Comparison of ENCODE assay signal across 20 mouse cellular contexts in the genomic region with DNA sequence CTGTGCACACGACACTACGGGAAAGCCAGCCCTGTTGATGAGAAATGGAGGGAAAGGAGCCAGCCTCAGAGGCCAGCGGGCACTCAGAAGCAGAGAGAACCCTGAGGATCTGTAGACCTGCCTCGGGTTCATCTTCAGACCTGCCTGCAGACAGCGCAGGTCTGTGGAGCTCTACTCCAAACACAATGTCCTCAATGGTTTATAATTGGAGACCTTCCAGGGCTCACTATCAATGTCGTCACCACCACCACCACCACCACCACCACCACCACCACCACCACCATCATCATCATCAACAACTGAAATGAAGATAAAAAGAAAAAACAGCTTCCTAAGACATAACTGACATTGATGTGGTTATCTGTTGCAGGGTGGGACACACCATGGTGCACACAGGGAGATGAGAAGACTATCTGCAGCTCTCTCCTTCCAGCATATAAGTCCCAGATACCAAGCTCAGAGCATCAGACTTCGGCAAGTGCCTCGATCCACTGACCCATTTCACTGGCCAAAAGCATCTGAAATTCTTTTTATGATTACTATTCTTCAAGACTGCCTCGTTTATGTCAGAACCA. TPM values are rescaled to one million over a fixed set of nuclear protein-coding genes. Genes with fewer than 3 reads are reported as not detected.
DNase-seq lines count a peak whose midpoint lies in the region; ATAC-seq lines count a peak whose summit lies in the region.
"Had no signal": no experiment of that assay in that cellular context is flagged by ENCODE, and none has a peak within 500 bp of the region (broad histone marks: within the 10 kb centered on the region; RNA-seq: fewer than 3 reads in every experiment).

No protein-coding gene starts in this region.

- peak; percentile 23 for DNase-seq in heart, adult 11 months
- DNase-seq in heart, adult 8-10 months (ENCODE audit: low spot score): no peak
- DNase-seq in right cerebral cortex, postnatal 10 days (ENCODE audit: low spot score in 2 of 2): no peak
- DNase-seq: adrenal gland, adult 8-10 months; cerebellum, adult 11-12 months; cerebellum, adult 9-10 months; cerebellum, postnatal 25 days; gastrocnemius, postnatal 10 days; heart, adult 2 months had no signal

- WGBS in liver, embryonic 15.5 days (ENCODE audit: insufficient replicate concordance): 55% methylated on average over 9 of the region's 9 CpGs

- H3K4me3 ChIP-seq in liver, embryonic 15.5 days (replicated peaks): no peak overlapping the region
- H3K4me3 ChIP-seq: embryonic facial prominence, embryonic 13.5 days; forebrain, embryonic 15.5 days; heart, adult 2 months; heart, embryonic 12.5 days; hindbrain, embryonic 10.5 days had no signal

- peak overlapping the region; percentile 16 for H3K4me2 ChIP-seq in liver, embryonic 15.5 days
- H3K4me2 ChIP-seq: embryonic facial prominence, embryonic 13.5 days; forebrain, embryonic 15.5 days; heart, embryonic 12.5 days; hindbrain, embryonic 14.5 days had no signal

- no peak overlapping the region for H3K9ac ChIP-seq in liver, embryonic 15.5 days
- H3K9ac ChIP-seq: embryonic facial prominence, embryonic 13.5 days; forebrain, embryonic 15.5 days; heart, embryonic 12.5 days; hindbrain, embryonic 14.5 days had no signal

- H3K36me3 ChIP-seq in liver, embryonic 15.5 days (replicated peaks): peaks cover 71% of the 10 kb centered on the region

- peaks cover 45% of the 10 kb centered on the region for H3K4me1 ChIP-seq in liver, embryonic 15.5 days (replicated peaks)
- H3K4me1 ChIP-seq: embryonic facial prominence, embryonic 13.5 days; hindbrain, embryonic 10.5 days had no signal

- no peaks in the 10 kb centered on the region for H3K9me3 ChIP-seq in liver, embryonic 15.5 days (replicated peaks)
- H3K9me3 ChIP-seq: embryonic facial prominence, embryonic 13.5 days; forebrain, embryonic 15.5 days; heart, embryonic 12.5 days; hindbrain, embryonic 10.5 days had no signal

- peak overlapping the region; percentile 56 for H3K27ac ChIP-seq in liver, embryonic 15.5 days (replicated peaks)
- H3K27ac ChIP-seq: embryonic facial prominence, embryonic 13.5 days; forebrain, embryonic 15.5 days; heart, adult 2 months; hindbrain, embryonic 10.5 days; hindbrain, embryonic 14.5 days had no signal

- peak; percentile 49; the same call in 1 of the 2 replicates for ATAC-seq in erythroid progenitor cell, adult 5-6 weeks (replicated peaks; ENCODE audit: low FRiP score, poor library complexity, severe bottlenecking)
- peak; percentile 79 for ATAC-seq in liver, embryonic 15.5 days (ENCODE audit: insufficient read depth)
- peak; percentile 88 for ATAC-seq in megakaryocyte-erythroid progenitor cell, adult 5-6 weeks (replicated peaks; ENCODE audit: low FRiP score, low TSS enrichment, poor library complexity, severe bottlenecking)
- ATAC-seq in activated CD4-positive, CD25-positive, alpha-beta regulatory T cell, adult 4 months: no peak
- ATAC-seq in megakaryocyte, adult 5-6 weeks (ENCODE audit: poor library complexity, severe bottlenecking): no peak
- ATAC-seq: forebrain, embryonic 15.5 days; Patski had no signal

- no peaks in the 10 kb centered on the region for H3K27me3 ChIP-seq in liver, embryonic 15.5 days
- H3K27me3 ChIP-seq: embryonic facial prominence, embryonic 13.5 days; forebrain, embryonic 15.5 days; heart, embryonic 12.5 days; Patski had no signal

RNA-seq across cellular contexts. Expression of gene Prim2, which starts 20.0 kb away (rescaled TPM):
- 1 to 10 TPM; 1.5 to 2.4 (median 1.8) TPM for total RNA-seq in heart, adult 8-10 months (2022)
- total RNA-seq in erythroid progenitor cell, adult 5-6 weeks (2015; ENCODE audit: low replicate concordance): 62.5 and 83.6 TPM in 2 replicates
- total RNA-seq in erythroid progenitor cell, adult 5-6 weeks (2017; ENCODE audit: low replicate concordance): 84.2 and 84.9 TPM in 2 replicates
- polyA plus RNA-seq in liver, embryonic 15.5 days (2015; fragmentation: Nextera tagmentation; extraction: Ambion mirVana): 33.4 and 34.4 TPM in 2 replicates
- 88.7 and 102 TPM in 2 replicates for total RNA-seq in megakaryocyte-erythroid progenitor cell, adult 5-6 weeks (2014; fragmentation: Nextera tagmentation)
- 94.2 and 137 TPM in 2 replicates for total RNA-seq in megakaryocyte-erythroid progenitor cell, adult 5-6 weeks (2017)
- polyA plus RNA-seq in activated CD4-positive, CD25-positive, alpha-beta regulatory T cell, adult 4 months (2017; shearing (Covaris generic)): 10 to 100 TPM; 24.2 to 31.5 TPM
- 35.7 and 45.3 TPM in 2 replicates for total RNA-seq in megakaryocyte, adult 5-6 weeks (2015)
- total RNA-seq in megakaryocyte, adult 5-6 weeks (2017): 48.3 and 51.7 TPM in 2 replicates

Comparison
In these comparisons a context has a peak if more than half of its experiments do, and no peak if none do; other contexts are left out.
1. ATAC-seq: peak in erythroid progenitor cell, adult 5-6 weeks (single experiment), liver, embryonic 15.5 days (single experiment) and megakaryocyte-erythroid progenitor cell, adult 5-6 weeks (single experiment); none in activated CD4-positive, CD25-positive, alpha-beta regulatory T cell, adult 4 months (single experiment) and megakaryocyte, adult 5-6 weeks (single experiment).
2. RNA of gene Prim2, which starts 20.0 kb away (total RNA-seq): 88.7 to 137 TPM in megakaryocyte-erythroid progenitor cell, adult 5-6 weeks, 62.5 to 84.9 TPM in erythroid progenitor cell, adult 5-6 weeks and 35.7 to 51.7 TPM in megakaryocyte, adult 5-6 weeks; 1.5 to 2.4 TPM in heart, adult 8-10 months; every median in the first group is over 10 times any median in the second.